Mouse (Mus musculus): ENCODE measurements around the gene Enho. TPM values are rescaled to one million over a fixed set of nuclear protein-coding genes. Genes with fewer than 3 reads are reported as not detected.

Gene Enho
- total RNA-seq, 2 experiments from 2014 or later: 8.9 to 9.1 TPM

- DNase-seq (ENCODE audit: low spot score in 2 of 2): peak in 1 of 2 experiments; percentile 35
These were observed 25.0 kb upstream of the Enho start for GRCm38 (mm10) chr4:41665009-41665675.

DNA sequence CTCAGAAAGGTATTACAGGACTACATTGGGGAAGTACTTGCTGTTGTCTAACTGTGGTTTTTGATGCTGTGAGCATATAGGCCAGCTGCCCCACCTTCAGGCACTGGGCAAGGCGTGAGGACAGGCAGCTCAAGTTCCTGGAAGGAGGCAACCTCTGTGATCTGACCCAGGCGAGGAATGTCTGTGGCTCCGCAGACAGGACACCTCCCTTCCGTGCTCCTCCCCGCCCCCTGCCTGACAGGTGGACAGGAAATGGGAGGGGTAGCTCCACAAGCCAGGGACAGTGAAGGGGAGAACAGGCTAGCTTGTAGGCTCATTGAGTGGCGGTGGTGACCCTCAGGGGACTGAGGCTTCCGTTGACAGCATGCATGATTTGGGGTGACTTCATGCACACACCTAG lies 24.4 kb upstream of the Enho start:
- DNase-seq (ENCODE audit: low spot score in 2 of 2): no peak

GRCm38 (mm10) chr4:41663614-41664013 lies 23.5 kb upstream of the Enho start:
- no peak for DNase-seq (ENCODE audit: low spot score in 2 of 2)

- DNase-seq (ENCODE audit: low spot score in 2 of 2): no peak
These were observed 22.6 kb upstream of the Enho start for GRCm38 (mm10) chr4:41662723-41663122.

DNA sequence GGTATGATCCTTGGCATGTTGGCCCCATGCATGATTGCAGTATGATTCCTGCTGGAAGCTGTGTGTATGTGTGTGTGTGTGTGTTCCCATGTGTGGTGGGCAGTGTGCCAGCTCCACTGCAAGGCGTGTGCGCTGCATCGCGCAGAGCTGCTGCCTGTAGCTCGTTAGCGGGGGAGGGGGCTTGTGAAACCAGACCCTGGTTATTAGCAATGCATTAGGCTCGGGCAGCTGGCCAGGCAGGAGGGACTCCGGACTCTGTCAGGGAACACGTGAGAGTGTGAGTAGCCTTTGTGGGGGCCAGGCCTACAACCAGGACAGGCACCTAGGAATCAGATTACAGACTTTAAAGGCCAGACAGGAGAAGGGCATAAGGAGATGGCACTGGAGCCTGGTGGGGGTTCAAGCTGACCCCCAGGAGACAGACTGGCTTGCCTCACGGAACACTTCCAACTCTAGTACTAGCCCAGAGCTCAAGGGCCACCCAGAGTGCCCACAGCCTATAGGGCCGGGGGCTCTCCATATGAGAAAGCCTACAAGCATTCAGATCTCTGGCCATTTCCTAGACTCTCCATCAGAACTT lies 20.8 kb upstream of the Enho start:
- no peak for DNase-seq (ENCODE audit: low spot score in 2 of 2)

DNA sequence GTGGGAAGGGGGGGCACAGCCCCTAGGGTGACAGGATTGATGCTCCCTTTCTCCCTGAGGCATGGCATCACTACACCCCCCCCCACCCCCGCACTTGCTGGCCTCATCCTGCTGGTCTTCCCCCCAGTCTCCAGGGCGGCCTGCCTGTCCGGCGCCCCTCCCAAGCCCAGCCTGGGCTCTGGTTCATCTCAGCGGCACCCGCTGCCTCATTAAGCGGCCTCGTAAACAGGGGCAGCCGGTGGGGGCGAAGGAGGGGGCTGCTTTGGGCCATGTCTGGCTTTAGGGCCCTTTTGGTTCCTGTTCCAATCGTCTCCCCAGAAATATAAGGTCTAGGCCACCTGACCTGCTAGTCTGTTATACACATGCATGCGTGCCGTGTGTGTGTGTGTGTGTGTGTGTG lies 19.4 kb upstream of the Enho start:
- no peak for DNase-seq (ENCODE audit: low spot score in 2 of 2)

DNA sequence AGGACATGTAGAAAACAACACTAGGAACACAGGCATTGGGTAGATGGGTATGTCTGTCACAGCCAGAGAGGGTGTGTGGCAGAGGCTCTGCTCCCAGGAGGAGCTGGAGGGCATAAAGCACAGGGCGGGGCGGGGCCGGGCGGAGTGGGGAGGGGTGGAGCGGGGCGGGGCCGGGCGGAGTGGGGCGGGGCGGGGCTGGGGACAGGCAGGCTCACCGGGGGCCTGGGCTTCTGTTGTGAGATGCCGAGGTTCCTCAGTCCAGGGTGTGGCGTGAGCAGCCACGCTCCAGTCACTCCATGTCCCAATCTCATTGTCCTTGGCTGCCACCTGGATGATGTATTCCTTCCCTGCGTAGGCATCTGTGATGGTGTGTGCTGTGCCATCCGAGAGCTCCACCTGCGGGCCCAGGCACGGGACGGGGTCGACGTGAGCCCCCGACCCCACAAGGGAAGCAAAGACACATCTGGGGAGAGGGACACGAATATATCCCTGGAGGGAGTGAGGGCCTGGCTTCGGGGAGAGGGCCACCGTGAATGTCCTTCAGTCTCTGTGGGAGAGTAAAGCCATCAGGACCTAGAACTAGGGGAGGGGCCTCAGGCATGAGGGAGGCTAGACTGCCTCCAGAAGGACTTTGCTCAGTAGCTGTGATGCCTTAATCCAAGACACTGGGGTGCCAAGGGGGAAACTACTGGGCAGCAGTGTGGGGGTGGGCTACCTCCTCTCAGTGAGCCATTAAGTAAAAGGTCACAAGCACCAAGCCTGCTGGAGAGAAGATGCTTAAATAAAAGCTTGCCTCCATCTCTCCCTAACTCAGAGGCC lies 18.7 kb upstream of the Enho start:
- no peak for DNase-seq (ENCODE audit: low spot score in 2 of 2)

DNA sequence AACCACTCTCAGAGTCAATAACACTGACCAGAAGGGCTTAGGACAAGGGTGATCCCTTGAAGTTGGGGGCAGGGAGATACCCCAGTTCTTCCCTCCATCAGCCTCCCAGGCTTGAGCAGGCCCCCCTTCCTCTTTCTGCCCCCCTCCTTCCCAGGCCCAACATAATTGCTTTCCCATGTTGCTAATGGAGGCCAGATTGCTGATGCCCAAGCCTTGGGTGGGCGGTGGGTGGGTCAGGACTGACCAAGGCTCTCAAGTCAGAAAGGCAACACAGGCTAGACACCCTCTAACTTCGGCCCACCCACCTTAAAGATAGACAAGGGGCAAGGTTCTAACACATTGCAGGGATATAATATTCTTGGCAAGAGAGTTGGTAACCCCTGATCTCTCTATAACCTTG lies 15.4 kb upstream of the Enho start:
- DNase-seq (ENCODE audit: low spot score in 2 of 2): no peak

DNA sequence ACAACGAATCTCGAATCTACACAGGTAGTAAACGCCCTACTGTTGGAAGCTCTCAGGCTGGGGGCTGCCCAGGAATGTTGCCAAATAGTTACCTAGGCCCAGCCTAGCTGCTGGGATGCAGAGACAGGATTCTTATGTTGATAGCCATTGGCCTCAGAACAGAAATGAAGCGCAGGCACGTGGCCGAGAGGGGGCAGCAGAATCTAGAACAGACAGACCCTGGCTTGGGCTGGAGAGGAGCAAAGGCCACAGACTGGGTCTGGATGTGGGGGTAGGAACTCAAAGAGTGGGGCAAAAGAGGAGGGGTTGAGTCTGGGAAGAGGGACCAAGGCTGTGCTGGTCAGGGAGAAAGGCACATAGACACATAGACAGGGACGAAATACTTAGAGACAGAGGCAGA lies 14.1 kb upstream of the Enho start:
- peak in 1 of 2 experiments; percentile 49 for DNase-seq (ENCODE audit: low spot score in 2 of 2)

- no peak for DNase-seq (ENCODE audit: low spot score in 2 of 2)
These were observed 13.6 kb upstream of the Enho start for GRCm38 (mm10) chr4:41653730-41654129.

- DNase-seq (ENCODE audit: low spot score in 2 of 2): peak in 1 of 2 experiments; percentile 44
These were observed 13.2 kb upstream of the Enho start for GRCm38 (mm10) chr4:41653296-41653695.

- DNase-seq (ENCODE audit: low spot score in 2 of 2): no peak
These were observed 8.5 kb upstream of the Enho start for GRCm38 (mm10) chr4:41648627-41649026.

DNA sequence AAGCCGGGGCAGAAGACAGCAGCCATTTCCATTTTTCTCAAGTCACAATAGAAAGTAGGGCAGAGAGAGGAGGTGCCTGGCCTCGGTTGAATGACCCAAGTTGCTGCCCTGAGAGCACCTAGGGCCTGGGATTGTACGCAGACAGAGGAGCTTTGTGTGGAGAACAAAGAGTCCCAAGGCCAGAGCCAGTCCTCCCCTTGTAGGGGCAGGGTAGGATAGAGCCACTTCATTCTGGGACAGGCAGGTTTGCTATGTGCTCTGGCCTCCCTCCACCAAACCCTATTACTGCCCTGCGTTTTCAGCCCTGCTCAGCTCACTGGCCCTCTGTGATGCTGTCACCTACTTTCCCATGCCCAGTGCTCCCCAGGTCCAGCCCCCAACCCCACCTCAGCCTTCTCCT lies 8.0 kb upstream of the Enho start:
- no peak for DNase-seq (ENCODE audit: low spot score in 2 of 2)

DNA sequence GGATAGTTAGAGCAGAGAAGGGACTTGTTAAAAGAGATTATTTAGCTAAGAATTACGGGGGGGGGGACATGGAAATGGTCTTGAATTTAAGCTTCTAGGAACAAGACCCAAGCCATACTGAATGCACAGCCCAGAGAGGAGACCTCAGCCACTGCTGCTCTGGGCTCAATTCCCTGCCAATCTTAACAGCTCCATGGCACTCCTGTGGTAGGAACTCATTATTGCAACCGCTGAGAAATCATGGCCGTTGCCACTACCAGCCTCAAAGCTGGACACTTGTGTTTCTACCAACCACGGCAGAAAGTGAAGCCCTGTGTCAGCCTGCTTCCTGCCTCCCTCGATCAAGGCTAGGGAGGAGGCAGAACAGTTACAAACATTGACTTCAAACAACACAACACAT lies 5.4 kb upstream of the Enho start:
- no peak for DNase-seq (ENCODE audit: low spot score in 2 of 2)

DNA sequence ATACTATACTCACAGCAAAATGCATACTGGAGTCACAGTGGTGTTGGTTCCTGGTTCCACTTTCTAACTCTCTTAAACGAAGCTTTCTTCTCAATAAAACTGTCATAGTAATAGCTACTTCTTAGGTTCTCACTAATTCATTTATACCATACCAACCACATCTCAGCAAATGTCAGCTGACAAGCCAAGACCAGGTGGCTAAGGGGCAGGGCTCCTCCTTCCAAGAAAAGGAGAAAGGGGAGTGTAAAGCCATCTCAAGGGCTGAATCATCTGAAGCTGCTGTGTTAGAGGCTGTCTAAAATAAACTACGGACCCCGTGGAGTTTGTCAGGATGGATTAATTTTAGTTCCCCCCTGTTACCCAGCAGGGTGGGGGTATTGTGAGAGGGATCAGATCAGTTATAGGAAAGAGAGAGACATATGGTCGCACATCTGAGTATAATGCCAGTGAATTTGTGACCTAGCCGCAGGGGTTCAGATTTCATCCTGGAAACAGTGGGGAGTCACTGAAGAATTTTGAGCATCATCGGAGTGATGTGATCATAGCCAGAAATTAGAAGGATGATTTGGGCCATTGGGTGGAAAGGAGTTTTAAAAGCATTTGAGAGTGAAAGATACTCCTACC lies 1.2 kb upstream of the Enho start:
- no peak for DNase-seq (ENCODE audit: low spot score in 2 of 2)

- DNase-seq (ENCODE audit: low spot score in 2 of 2): no peak
These were observed 796 bp downstream of the Enho start for GRCm38 (mm10) chr4:41639214-41639841.

GRCm38 (mm10) chr4:41638828-41639213 lies 1.3 kb downstream of the Enho start:
- no peak for DNase-seq (ENCODE audit: low spot score in 2 of 2)

DNA sequence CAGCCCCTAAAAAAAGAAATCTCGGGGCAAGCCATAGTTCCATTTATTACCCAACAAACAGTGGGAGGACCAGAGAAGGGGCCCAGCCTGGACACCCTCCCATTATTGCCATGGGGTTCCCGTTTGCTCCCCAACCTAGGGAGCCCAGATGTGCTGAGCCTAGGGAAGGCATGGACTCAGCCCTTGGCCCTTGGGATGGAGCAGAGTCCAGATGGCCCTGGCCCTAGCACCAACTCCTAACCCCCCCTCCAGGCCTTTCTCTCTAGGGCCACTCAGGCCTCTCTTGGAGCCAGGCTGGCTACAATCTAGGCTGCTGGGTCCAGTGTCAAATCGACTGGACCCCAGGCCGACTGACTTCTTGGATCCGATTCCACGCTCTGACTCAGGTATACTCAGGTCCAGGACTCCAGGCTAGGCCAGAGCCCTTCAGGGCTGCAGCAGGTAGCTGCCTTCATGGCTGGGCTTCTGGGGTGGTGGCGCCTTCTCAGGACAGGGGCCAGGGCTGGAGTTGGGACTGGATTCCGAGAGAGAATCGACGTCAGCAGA lies 1.9 kb downstream of the Enho start:
- DNase-seq (ENCODE audit: low spot score in 2 of 2): no peak

DNA sequence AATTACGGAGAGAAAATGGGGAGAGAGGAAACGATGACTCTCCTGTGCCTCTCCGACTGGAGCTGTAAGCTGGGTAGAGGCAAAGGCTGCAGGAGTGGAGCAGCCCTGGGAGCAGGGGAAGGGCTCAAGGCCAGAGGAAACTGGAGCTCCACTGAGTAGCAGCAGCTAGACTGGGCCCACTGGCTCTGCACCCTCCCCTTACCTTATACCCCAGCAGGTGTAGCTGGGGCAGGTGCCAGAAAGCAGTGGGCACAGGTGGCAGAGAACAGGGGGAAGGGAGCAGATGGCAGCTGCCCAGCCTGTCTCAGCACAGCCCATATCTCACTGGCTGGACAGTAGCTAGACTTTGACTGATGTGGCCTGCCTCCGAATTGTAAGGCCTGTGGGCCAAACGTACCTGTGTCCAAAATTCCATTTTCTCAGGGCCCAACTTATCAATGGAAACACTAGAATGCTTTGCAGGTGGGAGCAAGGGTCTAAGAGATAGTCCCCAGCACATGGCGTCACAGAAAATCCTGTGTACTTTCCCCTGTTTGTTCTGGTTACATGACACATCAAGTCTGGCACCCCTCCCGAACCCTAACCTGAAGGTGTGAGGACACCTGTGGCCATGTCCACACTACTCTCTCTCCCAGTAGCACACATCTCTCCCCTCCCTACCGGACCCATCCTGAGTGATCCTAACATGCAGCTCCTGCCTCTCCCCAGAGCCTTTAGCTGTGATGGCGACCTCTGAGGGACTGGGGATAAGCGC lies 3.1 kb downstream of the Enho start:
- no peak for DNase-seq (ENCODE audit: low spot score in 2 of 2)

- no peak for DNase-seq (ENCODE audit: low spot score in 2 of 2)
These were observed 3.8 kb downstream of the Enho start for GRCm38 (mm10) chr4:41636366-41636765.
